In genomic region chr1:189800211-189800961, GRCm38 (mm10) we compare ENCODE assay signal across 10 mouse cellular contexts.
DNase-seq lines count a peak whose midpoint lies in the region; ATAC-seq and TF ChIP-seq lines count a peak whose summit lies in the region.
"Had no signal": no experiment of that assay in that cellular context is flagged by ENCODE, and none has a peak within 500 bp of the region (broad histone marks: within the 10 kb centered on the region; RNA-seq: fewer than 3 reads in every experiment).

No protein-coding gene starts in this region.

- WGBS in limb, embryonic 13.5 days: 51% methylated on average over 13 of the region's 13 CpGs

- H3K4me2 ChIP-seq in limb, embryonic 13.5 days (replicated peaks): no peak overlapping the region

- no peaks in the 10 kb centered on the region for H3K9me3 ChIP-seq in limb, embryonic 13.5 days

- H3K9ac ChIP-seq in limb, embryonic 13.5 days: no peak overlapping the region
- H3K9ac ChIP-seq: liver, embryonic 14.5 days had no signal

- no peak overlapping the region for H3ac ChIP-seq in C2C12 (ENCODE audit: control insufficient read depth, insufficient read length, low read depth)

- no peak overlapping the region for H3K4me3 ChIP-seq in C2C12 (ENCODE audit: insufficient read depth, poor library complexity, severe bottlenecking)
- no peak overlapping the region for H3K4me3 ChIP-seq in limb, embryonic 13.5 days
- H3K4me3 ChIP-seq in gastrocnemius, adult 2 months: no peak overlapping the region

- no peak for TF ChIP-seq CTCF in C2C12 (IDR thresholded peaks at IDR 0.05; ENCODE audit: control insufficient read depth, insufficient read depth, insufficient read length)
- TF ChIP-seq CTCF in brain, embryonic 14.5 days (IDR thresholded peaks at IDR 0.05; ENCODE audit: borderline replicate concordance, extremely low read depth, insufficient read depth, insufficient read length): no peak
- no peak for TF ChIP-seq CTCF in gastrocnemius, adult 2 months (IDR thresholded peaks at IDR 0.05)

- TF ChIP-seq POLR2A in brain, embryonic 14.5 days (IDR thresholded peaks at IDR 0.05; ENCODE audit: borderline replicate concordance, extremely low read depth, insufficient read depth, insufficient read length, poor library complexity, severe bottlenecking): no peak

- peaks cover 52% of the 10 kb centered on the region for H3K4me1 ChIP-seq in limb, embryonic 13.5 days

- peaks cover 24% of the 10 kb centered on the region for H3K79me3 ChIP-seq in C2C12 (ENCODE audit: low read depth)

- peak overlapping the region; percentile 22; the same call in 1 of the 2 replicates for H3K27ac ChIP-seq in limb, embryonic 13.5 days
- H3K27ac ChIP-seq in gastrocnemius, adult 2 months: no peak overlapping the region
- H3K27ac ChIP-seq: liver, embryonic 14.5 days had no signal

- peaks cover 4% of the 10 kb centered on the region for H3K36me3 ChIP-seq in C2C12 (ENCODE audit: control insufficient read depth, insufficient read depth)
- peaks cover 30% of the 10 kb centered on the region for H3K36me3 ChIP-seq in limb, embryonic 13.5 days

- no peaks in the 10 kb centered on the region for H3K27me3 ChIP-seq in C2C12 (ENCODE audit: control insufficient read depth, insufficient read depth, insufficient read length)
- no peaks in the 10 kb centered on the region for H3K27me3 ChIP-seq in limb, embryonic 13.5 days

- peaks cover 90% of the 10 kb centered on the region for H3K79me2 ChIP-seq in C2C12 (ENCODE audit: control insufficient read depth, insufficient read depth)

- ATAC-seq in limb, embryonic 13.5 days (ENCODE audit: low FRiP score, low read depth): no peak
- ATAC-seq: inflammation-experienced regulatory T-cells, adult 6 months had no signal

- DNase-seq in heart, postnatal 4 days: peak; percentile 26
- DNase-seq in heart, postnatal 10 days: no peak
- peak; percentile 49 for DNase-seq in brain, embryonic 14.5 days (ENCODE audit: low read depth)
- no peak for DNase-seq in gastrocnemius, adult 2 months
- no peak for DNase-seq in urinary bladder, adult 18-20 months (ENCODE audit: low spot score in 2 of 2)
- DNase-seq: cerebellum, adult 11 months had no signal

- intact Hi-C loops in heart, postnatal 10 days (cut with DNase I): no loop called here
- intact Hi-C loops in gastrocnemius, adult 2 months (cut with DNase I): no loop called here

TF ChIP-seq in C2C12, 6 proteins besides CTCF, POLR2A, EP300 and RAD21:
- TF ChIP-seq MYOD1 (IDR thresholded peaks at IDR 0.05; ENCODE audit: control insufficient read depth, insufficient read length, low read depth) (peak; percentile 29), FOSL1 (IDR thresholded peaks at IDR 0.05; ENCODE audit: insufficient read depth, low read length, poor library complexity, severe bottlenecking) (peak; percentile 17), MAX (IDR thresholded peaks at IDR 0.05) (peak; percentile 24), CEBPB (IDR thresholded peaks at IDR 0.05; ENCODE audit: low read depth) (peak; percentile 50), USF1 (IDR thresholded peaks at IDR 0.05; ENCODE audit: low read depth) (no peak), MYOG (IDR thresholded peaks at IDR 0.05; ENCODE audit: control insufficient read depth, extremely low read depth, insufficient read length) (no peak)

Comparison
In these comparisons a context has a peak if more than half of its experiments do, and no peak if none do; other contexts are left out.
1. DNase-seq: peak in heart, postnatal 4 days (single experiment) and brain, embryonic 14.5 days (single experiment); none in heart, postnatal 10 days (0 of 2), gastrocnemius, adult 2 months (single experiment) and urinary bladder, adult 18-20 months (0 of 2).